Mouse (Mus musculus) liver, postnatal 0 days (tissue): ENCODE results near the gene Tmem178. TPM values are rescaled to one million over a fixed set of nuclear protein-coding genes. Genes with fewer than 3 reads are reported as not detected.

Experiments
- ATAC-seq: fragments of 200-750 bp; cut with Nextera tagmentation; 2 replicates; pipeline ENCODE4 v1.8.0; 2017; ENCODE audit warnings: mild to moderate bottlenecking, moderate library complexity
- DNase-seq: peaks from one replicate; pipeline ENCODE4 v3.0.0-alpha.2; 2016
- H3K27ac ChIP-seq: fragments of 300-500 bp; sonication (generic); 2 replicates; pipeline ENCODE4 v1.5.1; 2014; ENCODE audit warnings: antibody characterized with exemption, moderate library complexity, mild to moderate bottlenecking, low read depth
- H3K27me3 ChIP-seq: fragments of 300-500 bp; sonication (generic); 2 replicates; pipeline ENCODE4 v1.6.1; 2014; ENCODE audit warnings: low read length, control low read depth, mixed read lengths; ENCODE audit not compliant: insufficient read depth
- H3K36me3 ChIP-seq: fragments of 300-500 bp; sonication (generic); replicated peaks from 2 replicates; pipeline ENCODE4 v1.6.1; 2014; ENCODE audit warnings: mild to moderate bottlenecking, control low read depth, low read length, moderate library complexity, mixed read lengths; ENCODE audit not compliant: insufficient read depth
- H3K4me1 ChIP-seq: fragments of 300-500 bp; sonication (generic); 2 replicates; pipeline ENCODE4 v1.6.1; 2014; ENCODE audit warnings: antibody characterized with exemption, mild to moderate bottlenecking, control low read depth; ENCODE audit not compliant: insufficient read depth
- H3K4me2 ChIP-seq: fragments of 300-500 bp; sonication (generic); 2 replicates; pipeline ENCODE4 v1.6.1; 2014; ENCODE audit warnings: low read depth, mild to moderate bottlenecking, low read length, moderate library complexity, mixed read lengths
- H3K4me3 ChIP-seq: fragments of 300-500 bp; sonication (generic); 2 replicates; pipeline ENCODE4 v1.5.1; 2014; ENCODE audit warnings: low read depth, low read length
- H3K9ac ChIP-seq: fragments of 300-500 bp; sonication (generic); replicated peaks from 2 replicates; pipeline ENCODE4 v1.6.1; 2014; ENCODE audit warnings: mild to moderate bottlenecking, moderate library complexity
- H3K9me3 ChIP-seq: fragments of 300-500 bp; sonication (generic); 2 replicates; pipeline ENCODE4 v1.6.1; 2016; ENCODE audit warnings: mild to moderate bottlenecking, control low read depth, low read length, mixed read lengths
- CTCF ChIP-seq: sonication (generic); IDR thresholded peaks from 2 replicates; pipeline ENCODE4 v1.5.1; 2016; ENCODE audit warnings: antibody characterized with exemption, low read depth
- EP300 ChIP-seq: IDR thresholded peaks from 2 replicates; pipeline ENCODE4 v1.6.1; 2016; ENCODE audit warnings: antibody characterized with exemption, low read depth, mild to moderate bottlenecking
- WGBS: fragments of 180-500 bp; shearing (Covaris S2); extraction: QIAGEN DNeasy Blood & Tissue Kit; methylation state at CpG from one replicate; pipeline ENCODE4 v1.1.7; 2014; ENCODE audit not compliant: insufficient replicate concordance; 5-methylcytosine and 5-hydroxymethylcytosine counted together
- polyA plus RNA-seq: library from polyadenylated mRNA; unstranded; fragments of >200 nt; fragmentation: Nextera tagmentation; extraction: Ambion mirVana; gene quantifications from 2 replicates; pipeline ENCODE4 v1.2.1, GENCODE M21; 2015

The Tmem178 gene
- polyA plus RNA-seq = 0.24 and 0.38 TPM in 2 replicates

DNA sequence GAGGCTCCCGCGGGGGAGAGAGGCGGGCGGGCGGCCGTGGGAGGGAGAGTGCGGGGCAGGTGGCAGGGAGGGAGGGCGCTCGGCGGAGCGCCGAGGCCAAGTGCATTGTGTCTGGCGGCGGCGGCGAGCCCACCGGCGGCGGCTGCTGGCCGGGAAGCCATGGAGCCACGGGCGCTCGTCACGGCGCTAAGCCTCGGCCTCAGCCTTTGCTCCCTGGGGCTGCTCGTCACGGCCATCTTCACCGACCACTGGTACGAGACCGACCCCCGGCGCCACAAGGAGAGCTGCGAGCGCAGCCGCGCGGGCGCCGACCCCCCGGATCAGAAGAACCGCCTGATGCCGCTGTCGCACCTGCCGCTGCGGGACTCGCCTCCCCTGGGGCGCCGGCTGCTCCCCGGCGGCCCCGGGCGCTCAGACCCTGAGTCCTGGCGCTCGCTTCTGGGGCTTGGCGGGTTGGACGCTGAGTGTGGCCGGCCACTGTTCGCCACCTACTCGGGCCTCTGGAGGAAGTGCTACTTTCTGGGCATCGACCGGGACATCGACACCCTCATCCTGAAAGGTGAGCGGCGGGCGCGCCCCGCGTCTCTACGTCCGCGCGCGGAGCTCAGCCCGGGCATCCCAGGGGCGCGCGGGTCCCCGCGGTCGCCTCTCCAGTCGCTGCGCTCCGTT, at the start of gene Tmem178:
TSS of gene Tmem178 (plus strand) at position 103 of the 669 bp plus-strand sequence.
- WGBS = under 1% methylated on average over 40 of the region's 84 CpGs
- Histone ChIP-seq H3K27ac (no peak within 1 kb of the TSS), H3K4me1 (no peaks in the 10 kb centered on the region), H3K9ac (no peak within 1 kb of the TSS), H3K27me3 (peaks cover 40% of the 10 kb centered on the region), H3K4me2 (peak within 1 kb of the TSS; percentile 82), H3K4me3 (peak within 1 kb of the TSS; percentile 48), H3K9me3 (no peaks in the 10 kb centered on the region), H3K36me3 (no peaks in the 10 kb centered on the region)
- peak; percentile 21 for DNase-seq
- peak; percentile 23; the same call in 1 of the 2 replicates for ATAC-seq
- TF ChIP-seq CTCF (no peak), EP300 (no peak)

- 55% methylated on average over 2 of the region's 2 CpGs for WGBS
- H3K27ac ChIP-seq = no peak overlapping the region
These were observed 48.0 kb upstream of the Tmem178 start for GRCm38 (mm10) chr17:80896481-80896880.

GRCm38 (mm10) chr17:80897709-80898440, 46.6 kb upstream of the Tmem178 start:
- DNase-seq = no peak
- no peak overlapping the region for H3K9ac ChIP-seq

More at GRCm38 (mm10) chr17:80896481-80896880, 48.0 kb upstream of the Tmem178 start:
- DNase-seq (no peak), ATAC-seq (no peak)
- no peak overlapping the region for H3K4me3 ChIP-seq
- no peaks in the 10 kb centered on the region; the same call in 1 of the 2 replicates for H3K4me1 ChIP-seq
- no peaks in the 10 kb centered on the region for H3K9me3 ChIP-seq
- no peak for TF ChIP-seq CTCF
- TF ChIP-seq EP300 = no peak
- H3K9ac ChIP-seq = no peak overlapping the region
- no peak overlapping the region for H3K4me2 ChIP-seq
- no peaks in the 10 kb centered on the region for H3K36me3 ChIP-seq
- no peaks in the 10 kb centered on the region for H3K27me3 ChIP-seq

GRCm38 (mm10) chr17:80899513-80900199, 44.8 kb upstream of the Tmem178 start:
- 65% methylated on average over 9 of the region's 9 CpGs for WGBS
- Histone ChIP-seq H3K9ac (no peak overlapping the region), H3K9me3 (no peaks in the 10 kb centered on the region), H3K36me3 (no peaks in the 10 kb centered on the region), H3K27ac (no peak overlapping the region), H3K4me1 (no peaks in the 10 kb centered on the region; the same call in 1 of the 2 replicates), H3K4me2 (no peak overlapping the region), H3K27me3 (no peaks in the 10 kb centered on the region), H3K4me3 (no peak overlapping the region)
- TF ChIP-seq CTCF (no peak), EP300 (no peak)
- ATAC-seq = no peak
- DNase-seq = peak; percentile 23

More at GRCm38 (mm10) chr17:80897709-80898440, 46.6 kb upstream of the Tmem178 start:
- 75% methylated on average over 9 of the region's 9 CpGs for WGBS
- Histone ChIP-seq H3K4me2 (no peak overlapping the region), H3K27me3 (no peaks in the 10 kb centered on the region), H3K27ac (no peak overlapping the region), H3K9me3 (no peaks in the 10 kb centered on the region), H3K4me3 (no peak overlapping the region), H3K36me3 (no peaks in the 10 kb centered on the region), H3K4me1 (no peaks in the 10 kb centered on the region; the same call in 1 of the 2 replicates)
- no peak for TF ChIP-seq EP300
- TF ChIP-seq CTCF = no peak
- ATAC-seq = no peak

- Histone ChIP-seq H3K4me3 (no peak overlapping the region), H3K27ac (no peak overlapping the region)
- WGBS = 77% methylated on average over 2 of the region's 2 CpGs
These were observed 44.3 kb upstream of the Tmem178 start for GRCm38 (mm10) chr17:80900200-80900520.

DNA sequence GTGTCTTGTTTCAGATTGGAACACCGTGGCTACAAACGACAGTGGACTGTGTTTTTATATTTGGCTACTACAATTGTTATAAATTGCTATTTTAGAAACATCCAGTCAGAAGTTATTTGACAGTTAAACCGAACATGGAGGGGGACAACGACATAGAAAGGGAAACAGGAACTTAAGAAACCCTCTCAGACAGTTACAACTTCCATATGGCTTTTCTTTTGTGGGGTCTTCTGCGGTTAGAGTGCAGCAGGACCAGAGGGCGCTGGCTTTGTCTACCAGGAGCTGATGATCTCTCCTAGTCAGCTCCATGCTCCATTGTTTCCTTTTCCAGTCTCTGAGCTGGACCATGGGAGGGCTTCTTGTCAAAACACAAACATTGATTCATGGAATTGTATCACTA, 42.5 kb upstream of the Tmem178 start:
- ATAC-seq (no peak), DNase-seq (no peak)
- H3K4me2 ChIP-seq = no peak overlapping the region
- no peaks in the 10 kb centered on the region for H3K9me3 ChIP-seq
- H3K4me3 ChIP-seq = no peak overlapping the region
- no peaks in the 10 kb centered on the region for H3K27me3 ChIP-seq
- H3K36me3 ChIP-seq = no peaks in the 10 kb centered on the region
- no peak for TF ChIP-seq EP300
- TF ChIP-seq CTCF = no peak
- no peak overlapping the region for H3K9ac ChIP-seq
- H3K27ac ChIP-seq = no peak overlapping the region
- whole genome bisulfite sequencing = 44% methylated on average over 6 of the region's 6 CpGs
- no peaks in the 10 kb centered on the region; the same call in 1 of the 2 replicates for H3K4me1 ChIP-seq

More at GRCm38 (mm10) chr17:80900200-80900520, 44.3 kb upstream of the Tmem178 start:
- Histone ChIP-seq H3K9me3 (no peaks in the 10 kb centered on the region), H3K36me3 (no peaks in the 10 kb centered on the region), H3K4me2 (no peak overlapping the region), H3K4me1 (no peaks in the 10 kb centered on the region; the same call in 1 of the 2 replicates), H3K27me3 (no peaks in the 10 kb centered on the region), H3K9ac (no peak overlapping the region)
- DNase-seq = no peak
- no peak for TF ChIP-seq EP300
- TF ChIP-seq CTCF = no peak
- ATAC-seq = no peak
